Mouse (Mus musculus) R1 (cell line): ENCODE results near the gene Plcz1.

Source experiments
- DNase-seq: peaks from one replicate; pipeline ENCODE4 v3.0.0-alpha.2; 2018; ENCODE audit warnings: low read depth, low spot score

Gene Plcz1

GRCm38 (mm10) chr6:140041357-140041756 is at the start of gene Plcz1:
Plcz1 (minus strand) TSS chr6:140041457.
- DNase-seq: no peak

DNA sequence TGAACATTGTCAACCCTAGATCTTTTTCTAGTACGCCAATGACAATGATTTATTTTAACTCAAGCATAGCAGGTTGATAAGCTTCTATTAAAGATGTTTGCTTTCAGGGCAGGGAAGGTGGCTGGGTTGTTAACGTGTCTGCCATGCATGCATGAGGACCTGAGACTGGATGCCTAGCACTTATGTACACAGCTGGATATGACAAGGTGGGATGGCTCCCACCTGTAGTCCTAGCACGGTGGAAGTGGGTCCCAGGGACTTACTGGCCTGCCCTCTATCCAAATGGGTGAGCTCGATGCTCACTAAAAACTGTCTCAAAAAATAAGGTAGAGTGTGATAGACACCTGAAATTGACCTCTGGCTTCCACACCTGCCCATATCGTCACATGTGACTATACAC is 48.6 kb upstream of the Plcz1 start:
- DNase-seq: no peak

DNA sequence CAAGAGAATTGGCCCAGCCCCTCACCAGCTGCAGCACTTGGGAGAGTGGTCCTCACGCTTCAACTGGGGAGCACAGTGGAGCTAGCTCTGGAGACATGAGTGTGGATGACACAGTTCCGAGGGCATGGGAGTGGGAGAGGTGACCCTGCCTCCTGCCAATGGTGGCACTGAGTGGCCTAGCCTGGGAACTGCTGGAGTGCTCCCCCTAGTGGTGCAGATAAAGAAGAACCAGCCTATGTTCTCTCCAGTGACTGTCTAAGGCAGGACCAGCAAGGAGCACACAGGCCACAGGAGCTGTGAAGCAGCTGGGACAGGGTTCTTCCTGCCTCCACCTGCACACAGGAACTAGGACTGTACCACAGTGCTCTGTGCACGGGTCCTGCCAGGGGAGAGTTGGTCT is 40.5 kb upstream of the Plcz1 start:
- DNase-seq: peak; percentile 51

DNA sequence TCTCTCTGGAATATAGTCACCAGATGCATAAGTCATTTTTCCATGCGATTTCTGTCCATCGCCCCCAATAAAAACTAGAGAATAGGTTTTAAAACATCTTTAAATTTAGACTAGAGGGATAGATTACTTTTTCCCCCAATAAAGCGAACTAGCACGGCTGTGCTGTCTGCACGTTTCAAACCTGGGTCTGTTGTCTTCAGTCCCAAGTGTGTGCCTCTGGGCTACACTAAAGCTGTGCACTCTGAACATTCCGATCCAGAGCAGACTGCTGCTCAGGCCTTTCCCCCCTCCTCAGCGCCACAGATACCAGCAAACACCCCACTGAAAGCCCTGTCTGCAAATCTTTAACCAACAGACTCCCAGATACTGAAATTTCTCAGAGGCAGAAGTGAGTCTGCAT is 39.7 kb upstream of the Plcz1 start:
- no peak for DNase-seq

- no peak for DNase-seq
Observed at GRCm38 (mm10) chr6:140069177-140069576, 27.9 kb upstream of the Plcz1 start.

- DNase-seq: no peak
Observed at GRCm38 (mm10) chr6:140054271-140054928, 13.1 kb upstream of the Plcz1 start.

GRCm38 (mm10) chr6:140051476-140051875 is 10.2 kb upstream of the Plcz1 start:
- DNase-seq: no peak

GRCm38 (mm10) chr6:140040952-140041351 is 305 bp downstream of the Plcz1 start, which contains the start of gene Capza3:
Capza3 (plus strand) TSS chr6:140041252.
- DNase-seq: no peak

DNA sequence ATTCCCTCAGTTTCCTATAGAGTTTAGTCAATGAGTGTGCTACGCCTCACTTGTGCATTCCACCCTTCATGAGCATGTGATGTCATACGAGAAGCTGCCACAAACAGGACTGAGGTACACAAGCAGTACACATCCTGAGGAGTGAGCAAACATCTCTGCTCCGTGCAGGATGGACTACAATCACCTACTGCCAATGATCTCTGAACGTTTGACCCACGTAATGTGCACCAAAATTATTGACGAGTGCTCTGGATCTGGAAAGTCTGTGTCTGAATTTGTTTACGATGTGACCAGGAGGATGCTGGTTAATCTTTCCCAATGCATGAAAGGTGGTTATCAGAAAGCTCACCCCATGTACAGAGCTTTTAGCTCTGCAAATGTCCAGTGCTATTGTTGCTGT is 16.9 kb downstream of the Plcz1 start:
- no peak for DNase-seq

GRCm38 (mm10) chr6:140005181-140005580 is 36.1 kb downstream of the Plcz1 start:
- DNase-seq: peak; percentile 52

GRCm38 (mm10) chr6:139989597-139989996 is 51.7 kb downstream of the Plcz1 start:
- DNase-seq: no peak

DNA sequence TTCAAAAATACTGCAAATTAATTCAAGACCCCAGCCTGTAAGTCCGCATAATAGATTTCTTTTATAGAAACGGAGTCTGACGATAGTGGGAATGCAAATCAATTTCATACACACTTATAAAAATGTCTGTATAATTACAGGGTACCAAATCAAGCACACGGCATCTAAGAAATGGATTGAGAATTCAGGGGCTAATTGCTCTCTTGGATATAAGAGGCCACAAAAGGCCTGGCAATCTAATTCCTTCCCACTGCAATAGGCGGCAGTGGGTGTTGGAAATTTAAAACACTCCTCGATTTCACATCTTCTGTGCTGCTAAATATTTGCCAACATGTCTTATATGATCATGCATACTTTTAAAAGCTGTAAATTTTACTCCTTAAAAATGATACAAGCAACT is 52.2 kb downstream of the Plcz1 start:
- DNase-seq: no peak

GRCm38 (mm10) chr6:139986564-139986963 is 54.7 kb downstream of the Plcz1 start:
- DNase-seq: no peak

DNA sequence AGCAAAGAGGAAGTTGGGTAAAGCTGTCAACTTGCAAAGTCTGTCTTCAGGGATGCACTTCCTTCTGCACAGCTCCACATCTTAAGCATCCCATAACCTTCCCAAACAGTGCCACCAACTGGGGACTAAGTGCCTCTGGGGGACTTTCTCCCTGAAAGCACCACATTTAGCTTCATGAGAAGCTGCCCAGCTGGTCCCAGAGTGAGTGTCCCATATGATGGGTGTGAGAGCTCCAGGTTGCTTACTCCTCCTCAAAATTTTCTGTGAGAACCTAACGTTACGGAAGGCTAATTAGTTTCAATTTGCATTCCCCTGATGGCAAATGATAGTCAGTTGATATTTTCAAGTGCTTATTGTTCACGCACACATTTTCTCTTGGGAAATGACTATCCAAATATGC is 57.2 kb downstream of the Plcz1 start:
- no peak for DNase-seq

- no peak for DNase-seq
Observed at GRCm38 (mm10) chr6:139981061-139981460, 60.2 kb downstream of the Plcz1 start.

- DNase-seq: no peak
Observed at GRCm38 (mm10) chr6:139978114-139978513, 63.1 kb downstream of the Plcz1 start.

DNA sequence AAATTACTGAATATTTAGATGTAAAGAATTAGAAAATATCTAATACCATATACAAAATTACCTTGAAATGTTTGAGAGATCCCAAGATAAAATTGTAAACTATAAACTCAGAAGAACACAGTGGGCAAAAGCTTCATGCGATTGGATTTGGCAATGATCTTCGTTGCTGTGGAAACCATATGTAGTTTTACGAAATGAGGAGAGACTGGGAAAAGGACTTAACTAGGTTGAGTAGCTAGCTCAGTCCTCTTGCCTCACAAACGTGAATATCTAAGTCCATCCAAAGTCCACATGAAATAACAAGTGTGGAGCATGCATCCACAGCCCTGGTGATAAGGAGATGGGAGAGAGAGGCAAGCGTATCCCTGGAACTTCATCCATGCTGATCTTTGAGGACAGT is 66.6 kb downstream of the Plcz1 start:
- DNase-seq: no peak

DNA sequence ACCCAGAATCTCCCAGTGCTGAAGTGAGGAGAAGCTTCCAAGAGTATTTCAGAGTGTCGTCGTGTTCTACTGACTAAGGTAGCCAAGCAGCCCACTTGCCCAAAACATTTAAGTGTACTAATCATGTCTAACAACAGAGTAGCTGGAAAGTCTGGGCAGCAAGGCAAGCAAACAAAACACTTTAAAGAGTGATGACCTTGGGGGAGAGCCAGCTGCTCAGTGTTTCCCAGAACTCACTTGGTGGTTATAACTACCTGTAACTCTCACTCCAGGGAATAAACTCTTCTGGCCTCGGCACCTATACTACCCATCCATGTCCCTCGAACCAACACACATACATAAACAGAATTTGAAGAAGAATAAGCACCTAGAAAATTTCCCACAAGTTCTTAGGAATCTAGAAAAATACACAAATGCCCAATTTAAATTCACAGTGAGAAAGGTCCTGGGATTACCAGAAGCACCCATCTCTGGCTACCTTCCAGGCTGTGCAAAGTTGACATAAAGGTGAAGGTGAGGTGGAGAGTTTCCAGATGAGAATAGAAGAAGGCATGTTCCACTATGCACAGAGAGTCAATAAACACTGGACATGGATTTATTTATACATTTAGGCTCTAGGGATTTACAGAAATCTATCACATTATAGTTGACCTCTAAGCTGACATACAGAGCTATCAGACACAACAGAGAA is 69.5 kb downstream of the Plcz1 start:
- no peak for DNase-seq

- DNase-seq: no peak
Observed at GRCm38 (mm10) chr6:139966684-139967083, 74.6 kb downstream of the Plcz1 start.

GRCm38 (mm10) chr6:139964895-139965294 is 76.4 kb downstream of the Plcz1 start:
- DNase-seq: no peak

DNA sequence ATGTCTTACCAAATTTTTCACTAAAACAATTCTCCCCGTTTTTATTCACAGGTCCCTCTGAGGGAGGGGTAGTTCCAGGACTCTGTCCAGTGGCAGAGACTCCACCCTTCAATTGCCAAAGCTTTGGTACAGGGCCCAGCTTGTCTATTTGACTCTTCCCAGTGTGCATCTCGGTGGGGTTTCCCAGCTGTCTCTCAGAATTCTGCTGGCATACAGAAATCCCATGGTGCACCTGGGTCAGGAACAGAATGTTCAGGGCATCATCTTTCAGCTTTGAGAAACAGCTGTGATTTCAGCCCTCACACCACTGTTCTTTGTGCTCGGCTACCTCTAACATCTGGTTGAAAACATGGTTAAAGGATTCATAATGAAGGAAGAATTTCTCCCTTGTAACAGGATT is 77.5 kb downstream of the Plcz1 start:
- no peak for DNase-seq

- no peak for DNase-seq
Observed at GRCm38 (mm10) chr6:139957531-139958241, 83.6 kb downstream of the Plcz1 start.

- no peak for DNase-seq
Observed at GRCm38 (mm10) chr6:139953596-139953995, 87.7 kb downstream of the Plcz1 start.
